Mouse (Mus musculus): ENCODE measurements around the gene Saa4. TPM values are rescaled to one million over a fixed set of nuclear protein-coding genes. Genes with fewer than 3 reads are reported as not detected.
A peak's percentile ranks its signal among the peaks of the same experiment; 100 is the strongest.

Saa4 gene
- polyA plus RNA-seq, 1 experiment from 2014 or later, result not detected

GRCm38 (mm10) chr7:46738561-46739460 is 6.4 kb upstream of the Saa4 start:
- CTCF ChIA-PET, result interaction anchor here (1.1 kb wide), 1 partner anchor 25 kb away, joined by 3 read pairs; no protein-coding TSS in a partner anchor
- POLR2A ChIA-PET, result no interaction called here
- no peaks in the 10 kb centered on the region for H3K27me3 ChIP-seq
- DNase-seq (ENCODE audit: low read depth, low spot score) (no peak), ATAC-seq (no peak)
- TF ChIP-seq CTCF (IDR thresholded peaks at IDR 0.05), result no peak
- in situ Hi-C loops (cut with MboI; ENCODE audit: low pct_unique_long_range_greater_than_20kb), result no loop called here

GRCm38 (mm10) chr7:46734983-46735382 is 2.6 kb upstream of the Saa4 start:
- ATAC-seq (no peak), DNase-seq (ENCODE audit: low read depth, low spot score) (no peak)
- in situ Hi-C loops (cut with MboI; ENCODE audit: low pct_unique_long_range_greater_than_20kb), result no loop called here
- TF ChIP-seq CTCF (IDR thresholded peaks at IDR 0.05), result no peak
- CTCF ChIA-PET, result interaction anchor here (1.1 to 1.5 kb wide), 3 partner anchors 10 to 20 kb away, joined by 3 to 6 read pairs (median 4); no protein-coding TSS in a partner anchor
- POLR2A ChIA-PET, result interaction anchor here (0.6 kb wide), 1 partner anchor 1122 kb away, joined by 3 read pairs; no protein-coding TSS in a partner anchor
- no peaks in the 10 kb centered on the region for H3K27me3 ChIP-seq

- TF ChIP-seq CTCF (IDR thresholded peaks at IDR 0.05), result no peak
- DNase-seq (ENCODE audit: low read depth, low spot score) (no peak), ATAC-seq (peak; percentile 72)
- ChIA-PET POLR2A (no interaction called here), CTCF (no interaction called here)
- in situ Hi-C loops (cut with MboI; ENCODE audit: low pct_unique_long_range_greater_than_20kb), result no loop called here
- H3K27me3 ChIP-seq, result no peaks in the 10 kb centered on the region
Measured at GRCm38 (mm10) chr7:46727584-46727983, 4.8 kb downstream of the Saa4 start.

GRCm38 (mm10) chr7:46724396-46724795 is 8.0 kb downstream of the Saa4 start:
- CTCF ChIA-PET, result interaction anchor here (1.4 to 1.6 kb wide), 2 partner anchors 9 to 10 kb away, joined by 4 read pairs; partner anchors contain the start of gene Saa3
- no peaks in the 10 kb centered on the region for H3K27me3 ChIP-seq
- in situ Hi-C loops (cut with MboI; ENCODE audit: low pct_unique_long_range_greater_than_20kb), result no loop called here
- POLR2A ChIA-PET, result interaction anchor here (1.2 kb wide), 1 partner anchor 32 kb away, joined by 6 read pairs; no protein-coding TSS in a partner anchor
- no peak for ATAC-seq
- no peak for DNase-seq (ENCODE audit: low read depth, low spot score)
- TF ChIP-seq CTCF (IDR thresholded peaks at IDR 0.05), result no peak

GRCm38 (mm10) chr7:46723849-46724248 is 8.6 kb downstream of the Saa4 start:
- ChIA-PET CTCF (interaction anchor here (1.4 to 1.6 kb wide), 2 partner anchors 9 to 10 kb away, joined by 4 read pairs; partner anchors contain the start of gene Saa3), POLR2A (interaction anchor here (1.2 kb wide), 1 partner anchor 32 kb away, joined by 6 read pairs; no protein-coding TSS in a partner anchor)
- in situ Hi-C loops (cut with MboI; ENCODE audit: low pct_unique_long_range_greater_than_20kb), result no loop called here
- no peaks in the 10 kb centered on the region for H3K27me3 ChIP-seq
- ATAC-seq, result no peak
- no peak for DNase-seq (ENCODE audit: low read depth, low spot score)
- TF ChIP-seq CTCF (IDR thresholded peaks at IDR 0.05), result no peak

- ChIA-PET POLR2A (no interaction called here), CTCF (interaction anchor here (1.6 kb wide), 1 partner anchor 8 kb away, joined by 4 read pairs; the partner anchor contains the start of gene Saa3)
- in situ Hi-C loops (cut with MboI; ENCODE audit: low pct_unique_long_range_greater_than_20kb), result no loop called here
- ATAC-seq (no peak), DNase-seq (ENCODE audit: low read depth, low spot score) (no peak)
- no peak for TF ChIP-seq CTCF (IDR thresholded peaks at IDR 0.05)
- no peaks in the 10 kb centered on the region for H3K27me3 ChIP-seq
Measured at GRCm38 (mm10) chr7:46723354-46723753, 9.0 kb downstream of the Saa4 start.

- CTCF ChIA-PET, result interaction anchor here (1.1 kb wide), 1 partner anchor 62 kb away, joined by 3 read pairs; no protein-coding TSS in a partner anchor
- no peak for TF ChIP-seq CTCF (IDR thresholded peaks at IDR 0.05)
- POLR2A ChIA-PET, result no interaction called here
- no peaks in the 10 kb centered on the region for H3K27me3 ChIP-seq
- in situ Hi-C loops (cut with MboI; ENCODE audit: low pct_unique_long_range_greater_than_20kb), result no loop called here
- ATAC-seq (no peak), DNase-seq (ENCODE audit: low read depth, low spot score) (no peak)
Measured at GRCm38 (mm10) chr7:46720460-46720859, 11.9 kb downstream of the Saa4 start.

GRCm38 (mm10) chr7:46719526-46719925 is 12.9 kb downstream of the Saa4 start:
- in situ Hi-C loops (cut with MboI; ENCODE audit: low pct_unique_long_range_greater_than_20kb), result loop anchor here (10.0 kb wide), 2 partner anchors 45 to 295 kb away; no protein-coding TSS in a partner anchor
- ChIA-PET CTCF (interaction anchor here (1.1 kb wide), 1 partner anchor 63 kb away, joined by 3 read pairs; no protein-coding TSS in a partner anchor), POLR2A (no interaction called here)
- no peaks in the 10 kb centered on the region for H3K27me3 ChIP-seq
- TF ChIP-seq CTCF (IDR thresholded peaks at IDR 0.05), result no peak
- DNase-seq (ENCODE audit: low read depth, low spot score) (no peak), ATAC-seq (peak; percentile 36)

GRCm38 (mm10) chr7:46718591-46719270 is 13.7 kb downstream of the Saa4 start:
- no peaks in the 10 kb centered on the region for H3K27me3 ChIP-seq
- no peak for DNase-seq (ENCODE audit: low read depth, low spot score)
- ChIA-PET POLR2A (no interaction called here), CTCF (interaction anchor here (0.9 kb wide), 1 partner anchor 52 kb away, joined by 3 read pairs; no protein-coding TSS in a partner anchor)
- TF ChIP-seq CTCF (IDR thresholded peaks at IDR 0.05), result no peak
- in situ Hi-C loops (cut with MboI; ENCODE audit: low pct_unique_long_range_greater_than_20kb), result loop anchor here (10.0 kb wide), 2 partner anchors 46 to 296 kb away; no protein-coding TSS in a partner anchor
- ATAC-seq, result no peak

- POLR2A ChIA-PET, result no interaction called here
- CTCF ChIA-PET, result no interaction called here
- ATAC-seq, result no peak
- TF ChIP-seq CTCF (IDR thresholded peaks at IDR 0.05), result no peak
- no peaks in the 10 kb centered on the region for H3K27me3 ChIP-seq
- no peak for DNase-seq (ENCODE audit: low read depth, low spot score)
- in situ Hi-C loops (cut with MboI; ENCODE audit: low pct_unique_long_range_greater_than_20kb), result loop anchor here (10.0 kb wide), 2 partner anchors 48 to 298 kb away; no protein-coding TSS in a partner anchor
Measured at GRCm38 (mm10) chr7:46716897-46717296, 15.5 kb downstream of the Saa4 start.

Measured in Patski (cell line).